Mouse (Mus musculus) G1E (cell line): ENCODE measurements at regions not wholly inside any gene's neighbourhood (a gene's known extent, or its start where the extent isn't known, plus 50 kb on each side); places are given as distances from the start of the nearest gene placed in this dataset.

Experiments
- CTCF ChIP-seq: IDR thresholded peaks from 2 replicates; pipeline ENCODE4 v1.5.1; 2012; ENCODE audit warnings: low read depth, low read length, inconsistent platforms, mixed read lengths
- GATA1 ChIP-seq: IDR thresholded peaks from 2 replicates; pipeline ENCODE4 v1.6.1; 2012; ENCODE audit warnings: borderline replicate concordance, low read length, inconsistent platforms, mixed read lengths
- TAL1 ChIP-seq: conservative IDR thresholded peaks from 2 replicates; pipeline ENCODE4 v1.6.1; 2012; ENCODE audit warnings: low read depth, low read length, inconsistent platforms, mixed read lengths

DNA sequence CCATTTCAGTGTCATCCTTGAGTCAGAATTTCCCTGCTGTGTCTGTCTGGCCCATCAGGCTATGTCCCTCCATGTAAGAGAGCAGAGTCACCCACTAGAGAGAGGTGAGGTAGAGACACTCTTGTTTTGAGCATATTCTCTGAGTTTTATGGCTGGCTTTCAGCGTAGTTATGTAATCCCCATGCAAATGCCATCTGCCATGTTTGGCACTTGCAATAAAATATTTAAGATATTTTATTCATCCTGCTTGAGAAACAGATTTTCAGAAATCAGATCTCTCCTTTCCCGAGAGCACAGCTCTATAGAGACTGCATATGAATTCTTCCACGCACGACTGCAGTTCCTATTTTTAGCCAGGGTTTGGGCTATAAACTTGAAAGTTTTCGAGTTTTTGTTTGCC is 331.1 kb downstream of the Slc4a3 start:
- TF ChIP-seq CTCF (no peak), GATA1 (no peak), TAL1 (no peak)
